Mouse (Mus musculus) ES-E14 (cell line): Measurements from ENCODE around the gene Agr3. TPM values are rescaled to one million over a fixed set of nuclear protein-coding genes. Genes with fewer than 3 reads are reported as not detected.

Source experiments
- DNase-seq: peaks from one replicate; pipeline ENCODE4 v3.0.0-alpha.2; 2013; ENCODE audit warnings: low read depth, low spot score
- H3K27ac ChIP-seq: 2 replicates; pipeline ENCODE4 v1.5.1; 2012; ENCODE audit warnings: low read depth, mild to moderate bottlenecking, low read length, moderate library complexity, mixed read lengths; ENCODE audit not compliant: poor library complexity, insufficient read depth, severe bottlenecking
- H3K36me3 ChIP-seq: 2 replicates; pipeline ENCODE4 v1.6.1; 2012; ENCODE audit warnings: mild to moderate bottlenecking, low read length, moderate library complexity, mixed read lengths; ENCODE audit not compliant: control insufficient read depth, poor library complexity, insufficient read depth, severe bottlenecking
- H3K4me1 ChIP-seq, 2 experiments: fragments of 150-350 bp in 1 of 2; sonication (generic) in 1 of 2; 2 replicates each; pipeline ENCODE4 v1.6.1; 2012; ENCODE audit warnings: low read length in 2 of 2, mild to moderate bottlenecking in 1 of 2, mixed read lengths in 1 of 2; ENCODE audit not compliant: control insufficient read depth in 2 of 2, insufficient read depth in 2 of 2, poor library complexity in 1 of 2
- H3K4me3 ChIP-seq, 2 experiments: fragments of 150-350 bp in 1 of 2; sonication (generic) in 1 of 2; 2 replicates each; pipeline ENCODE4 v1.5.1; 2012; ENCODE audit warnings: low read length in 2 of 2, low read depth in 1 of 2, mild to moderate bottlenecking in 1 of 2, mixed read lengths in 1 of 2; ENCODE audit not compliant: insufficient read depth in 1 of 2, poor library complexity in 1 of 2, severe bottlenecking in 1 of 2
- H3K9ac ChIP-seq: 2 replicates; pipeline ENCODE4 v1.6.1; 2012; ENCODE audit warnings: low read depth, mild to moderate bottlenecking, low read length, mixed read lengths; ENCODE audit not compliant: poor library complexity, insufficient read depth, severe bottlenecking
- H3K9me3 ChIP-seq: fragments of 150-350 bp; sonication (generic); 2 replicates; pipeline ENCODE4 v1.6.1; 2012; ENCODE audit warnings: low read depth, mild to moderate bottlenecking, low read length; ENCODE audit not compliant: control insufficient read depth, insufficient read depth
- CHD2 ChIP-seq: IDR thresholded peaks from 2 replicates; pipeline ENCODE4 v1.6.1; 2014; ENCODE audit warnings: mild to moderate bottlenecking, low read depth, low read length, inconsistent platforms
- HCFC1 ChIP-seq: IDR thresholded peaks from 2 replicates; pipeline ENCODE4 v1.6.1; 2012; ENCODE audit warnings: low read length, inconsistent platforms, borderline replicate concordance; ENCODE audit not compliant: insufficient read depth
- MAFK ChIP-seq: IDR thresholded peaks from 2 replicates; pipeline ENCODE4 v1.6.1; 2014; ENCODE audit warnings: mild to moderate bottlenecking, low read depth, low read length, inconsistent platforms; ENCODE audit not compliant: insufficient read depth
- ZC3H11A ChIP-seq: IDR thresholded peaks from 2 replicates; pipeline ENCODE4 v1.6.1; 2012; ENCODE audit warnings: low read depth, mild to moderate bottlenecking, inconsistent platforms, low read length, borderline replicate concordance
- ZNF384 ChIP-seq: IDR thresholded peaks from 2 replicates; pipeline ENCODE4 v1.6.1; 2012; ENCODE audit warnings: low read depth, low read length, inconsistent platforms
- in situ Hi-C, 2 experiments: fragments of 600-800 bp; cut with MboI; formaldehyde crosslinking; loops; one replicate each; pipeline ENCODE4 v1.15.1; 2025; ENCODE audit warnings: low sequenced_read_pairs in 2 of 2, inconsistent platforms in 1 of 2; ENCODE audit not compliant: unreplicated experiment in 2 of 2
- total RNA-seq: library from RNA; depleted of rRNA; stranded (reverse); fragments of 300-350 nt; gene quantifications from 2 replicates; pipeline ENCODE4 v1.2.3, GENCODE M21; 2012

Gene Agr3
- total RNA-seq, 1 experiment: not detected

- TF ChIP-seq CHD2: no peak
- no peak for TF ChIP-seq ZC3H11A
- TF ChIP-seq HCFC1: no peak
- TF ChIP-seq ZNF384: no peak
- TF ChIP-seq MAFK: no peak
- H3K36me3 ChIP-seq: no peaks in the 10 kb centered on the region
- H3K9me3 ChIP-seq: no peaks in the 10 kb centered on the region
- in situ Hi-C loops: no loop called here
- no peak overlapping the region for H3K9ac ChIP-seq
- H3K27ac ChIP-seq: no peak overlapping the region
- DNase-seq: no peak
- H3K4me3 ChIP-seq: no peak overlapping the region
- H3K4me1 ChIP-seq: peaks cover 0 to 2% of the 10 kb centered on the region in 2 experiments; a peak in 1 of 4 replicates
These were observed 52.3 kb downstream of the Agr3 start for GRCm38 (mm10) chr12:35977633-35978246.

GRCm38 (mm10) chr12:35979625-35980024, 54.2 kb downstream of the Agr3 start:
- no peak overlapping the region for H3K4me3 ChIP-seq
- H3K4me1 ChIP-seq: peaks cover 0 to 2% of the 10 kb centered on the region in 2 experiments; a peak in 1 of 4 replicates
- no peaks in the 10 kb centered on the region for H3K9me3 ChIP-seq
- no peaks in the 10 kb centered on the region for H3K36me3 ChIP-seq
- H3K27ac ChIP-seq: no peak overlapping the region
- DNase-seq: no peak
- in situ Hi-C loops: no loop called here
- TF ChIP-seq ZNF384 (no peak), MAFK (no peak), CHD2 (no peak), HCFC1 (no peak), ZC3H11A (no peak)
- H3K9ac ChIP-seq: no peak overlapping the region

- peaks cover 0 to 2% of the 10 kb centered on the region in 2 experiments; a peak in 1 of 4 replicates for H3K4me1 ChIP-seq
- no peaks in the 10 kb centered on the region for H3K9me3 ChIP-seq
- H3K9ac ChIP-seq: no peak overlapping the region
- no peak overlapping the region for H3K27ac ChIP-seq
- DNase-seq: peak; percentile 47
- H3K36me3 ChIP-seq: no peaks in the 10 kb centered on the region
- TF ChIP-seq HCFC1 (no peak), ZC3H11A (no peak), CHD2 (no peak), ZNF384 (no peak), MAFK (no peak)
- no peak overlapping the region for H3K4me3 ChIP-seq
- in situ Hi-C loops: no loop called here
These were observed 56.4 kb downstream of the Agr3 start for GRCm38 (mm10) chr12:35981732-35982360.

GRCm38 (mm10) chr12:35983472-35983871, 58.1 kb downstream of the Agr3 start:
- Histone ChIP-seq H3K4me3 (no peak overlapping the region), H3K27ac (no peak overlapping the region), H3K9ac (no peak overlapping the region), H3K9me3 (no peaks in the 10 kb centered on the region), H3K36me3 (no peaks in the 10 kb centered on the region), H3K4me1 (peaks cover 0 to 2% of the 10 kb centered on the region in 2 experiments; a peak in 1 of 4 replicates)
- DNase-seq: no peak
- no peak for TF ChIP-seq CHD2
- in situ Hi-C loops: no loop called here

GRCm38 (mm10) chr12:35984743-35985142, 59.3 kb downstream of the Agr3 start:
- in situ Hi-C loops: no loop called here
- H3K9me3 ChIP-seq: no peaks in the 10 kb centered on the region
- H3K36me3 ChIP-seq: no peaks in the 10 kb centered on the region
- H3K9ac ChIP-seq: no peak overlapping the region
- H3K4me3 ChIP-seq: no peak overlapping the region
- H3K27ac ChIP-seq: no peak overlapping the region
- TF ChIP-seq ZC3H11A (no peak), MAFK (no peak), CHD2 (no peak), HCFC1 (no peak), ZNF384 (no peak)
- H3K4me1 ChIP-seq: peaks cover 0 to 2% of the 10 kb centered on the region in 2 experiments; a peak in 1 of 4 replicates
- DNase-seq: no peak
